Comparison of ENCODE assay signal across 19 mouse cellular contexts in genomic region chr2:151921068-151921467, GRCm38 (mm10). TPM values are rescaled to one million over a fixed set of nuclear protein-coding genes. Genes with fewer than 3 reads are reported as not detected.
DNase-seq lines count a peak whose midpoint lies in the region; ATAC-seq lines count a peak whose summit lies in the region.
"Had no signal": no experiment of that assay in that cellular context is flagged by ENCODE, and none has a peak within 500 bp of the region (broad histone marks: within the 10 kb centered on the region; RNA-seq: fewer than 3 reads in every experiment).

No protein-coding gene starts in this region.

- H3K9ac ChIP-seq in kidney, embryonic 16.5 days (replicated peaks; ENCODE audit: low read length): no peak overlapping the region
- H3K9ac ChIP-seq in embryonic facial prominence, embryonic 13.5 days: no peak overlapping the region
- H3K9ac ChIP-seq: embryonic facial prominence, embryonic 15.5 days; heart, embryonic 15.5 days; hindbrain, embryonic 13.5 days had no signal

- peaks cover 4% of the 10 kb centered on the region; the same call in 1 of the 2 replicates for H3K27me3 ChIP-seq in kidney, embryonic 16.5 days (ENCODE audit: insufficient read depth, low read length)
- H3K27me3 ChIP-seq in embryonic facial prominence, embryonic 13.5 days: no peaks in the 10 kb centered on the region
- H3K27me3 ChIP-seq: embryonic facial prominence, embryonic 15.5 days; heart, embryonic 15.5 days; hindbrain, embryonic 13.5 days had no signal

- no peak overlapping the region for H3K4me3 ChIP-seq in kidney, embryonic 16.5 days (ENCODE audit: low read length)
- no peak overlapping the region for H3K4me3 ChIP-seq in embryonic facial prominence, embryonic 13.5 days
- H3K4me3 ChIP-seq: embryonic facial prominence, embryonic 15.5 days; erythroblast, embryonic 14.5 days; heart, adult 2 months; heart, embryonic 15.5 days; hindbrain, embryonic 13.5 days had no signal

- H3K9me3 ChIP-seq in kidney, embryonic 16.5 days (ENCODE audit: low read length): no peaks in the 10 kb centered on the region
- H3K9me3 ChIP-seq in embryonic facial prominence, embryonic 13.5 days: no peaks in the 10 kb centered on the region
- H3K9me3 ChIP-seq: embryonic facial prominence, embryonic 15.5 days; heart, embryonic 15.5 days; hindbrain, embryonic 13.5 days had no signal

- no peak for DNase-seq in kidney, postnatal 14 days
- peak; percentile 54 for DNase-seq in testis, postnatal 10 days (ENCODE audit: low spot score)
- DNase-seq in testis, postnatal 14 days (ENCODE audit: low spot score): no peak
- no peak for DNase-seq in lung, postnatal 4 days
- DNase-seq: adrenal gland, adult 2 months; adrenal gland, postnatal 25 days; cerebellum, adult 2 months; cerebellum, postnatal 14 days had no signal

- H3K4me2 ChIP-seq in kidney, embryonic 16.5 days (replicated peaks; ENCODE audit: low read depth, low read length): no peak overlapping the region
- no peak overlapping the region for H3K4me2 ChIP-seq in embryonic facial prominence, embryonic 13.5 days
- H3K4me2 ChIP-seq: embryonic facial prominence, embryonic 15.5 days; heart, embryonic 11.5 days; heart, embryonic 15.5 days; hindbrain, embryonic 13.5 days had no signal

- WGBS in kidney, embryonic 16.5 days: 63% methylated on average over 8 of the region's 8 CpGs
- 36% methylated on average over 8 of the region's 8 CpGs for WGBS in embryonic facial prominence, embryonic 13.5 days

- H3K4me1 ChIP-seq in kidney, embryonic 16.5 days (ENCODE audit: insufficient read depth, low read length): peaks cover 26% of the 10 kb centered on the region
- peaks cover 41% of the 10 kb centered on the region for H3K4me1 ChIP-seq in embryonic facial prominence, embryonic 13.5 days

- H3K36me3 ChIP-seq in kidney, embryonic 16.5 days (ENCODE audit: insufficient read depth, low read length): no peaks in the 10 kb centered on the region
- no peaks in the 10 kb centered on the region for H3K36me3 ChIP-seq in embryonic facial prominence, embryonic 13.5 days
- H3K36me3 ChIP-seq: embryonic facial prominence, embryonic 15.5 days; heart, embryonic 15.5 days; hindbrain, embryonic 13.5 days had no signal

- H3K27ac ChIP-seq in kidney, embryonic 16.5 days (ENCODE audit: low read length): peak overlapping the region; percentile 45; the same call in 1 of the 2 replicates
- H3K27ac ChIP-seq in embryonic facial prominence, embryonic 13.5 days: 0 out of 2 replicates have a peak overlapping the region, but pooled peaks have one; percentile 28
- H3K27ac ChIP-seq: embryonic facial prominence, embryonic 15.5 days; heart, adult 2 months; heart, embryonic 15.5 days; hindbrain, embryonic 13.5 days; hindbrain, postnatal 0 days had no signal

- ATAC-seq in kidney, embryonic 16.5 days (ENCODE audit: low FRiP score, low TSS enrichment): no peak
- ATAC-seq in embryonic facial prominence, embryonic 13.5 days (ENCODE audit: insufficient number of reproducible peaks, insufficient read depth, low FRiP score, low TSS enrichment, low read depth): no peak
- ATAC-seq: forebrain, embryonic 16.5 days; hindbrain, postnatal 0 days had no signal

RNA-seq across cellular contexts. Expression of gene Angpt4, which starts 10.1 kb away (rescaled TPM):
- polyA plus RNA-seq in kidney, embryonic 16.5 days (2015; fragmentation: Nextera tagmentation; extraction: Ambion mirVana): 2.8 and 3.0 TPM in 2 replicates
- 0.28 TPM in 1 of 2 replicates, not detected in the other for polyA plus RNA-seq in embryonic facial prominence, embryonic 13.5 days (2015; fragmentation: Nextera tagmentation; extraction: Ambion mirVana)
- polyA plus RNA-seq: erythroblast, embryonic 14.5 days; forebrain, embryonic 11.5 days had no signal

RNA-seq across cellular contexts. Expression of gene Fam110a, which starts 59.0 kb away (rescaled TPM):
- polyA plus RNA-seq in kidney, embryonic 16.5 days (2015; fragmentation: Nextera tagmentation; extraction: Ambion mirVana): 32.1 and 34.9 TPM in 2 replicates
- polyA plus RNA-seq in embryonic facial prominence, embryonic 13.5 days (2015; fragmentation: Nextera tagmentation; extraction: Ambion mirVana): 20.9 and 23.7 TPM in 2 replicates
